Mouse (Mus musculus) limb, embryonic 12.5 days (tissue): ENCODE data around the gene Lrmda. TPM values are rescaled to one million over a fixed set of nuclear protein-coding genes. Genes with fewer than 3 reads are reported as not detected.
A peak's percentile ranks its signal among the peaks of the same experiment; 100 is the strongest.

Experiments used
- ATAC-seq: fragments of 200-750 bp; cut with Nextera tagmentation; 2 replicates; pipeline ENCODE4 v1.8.0; 2017; ENCODE audit warnings: low read depth, moderate TSS enrichment; ENCODE audit not compliant: insufficient number of reproducible peaks, insufficient read depth, low FRiP score, low TSS enrichment
- H3K27ac ChIP-seq: fragments of 300-500 bp; sonication (generic); 2 replicates; pipeline ENCODE4 v1.5.1; 2016; ENCODE audit warnings: mild to moderate bottlenecking, moderate library complexity
- H3K27me3 ChIP-seq: fragments of 300-500 bp; sonication (generic); 2 replicates; pipeline ENCODE4 v1.6.1; 2016; ENCODE audit warnings: mild to moderate bottlenecking, moderate library complexity
- H3K36me3 ChIP-seq: fragments of 300-500 bp; sonication (generic); 2 replicates; pipeline ENCODE4 v1.6.1; 2016; ENCODE audit warnings: mild to moderate bottlenecking, moderate library complexity
- H3K4me1 ChIP-seq: fragments of 300-500 bp; sonication (generic); replicated peaks from 2 replicates; pipeline ENCODE4 v1.6.1; 2016
- H3K4me2 ChIP-seq: fragments of 300-500 bp; sonication (generic); 2 replicates; pipeline ENCODE4 v1.6.1; 2016; ENCODE audit warnings: mild to moderate bottlenecking, moderate library complexity
- H3K4me3 ChIP-seq: fragments of 300-500 bp; sonication (generic); replicated peaks from 2 replicates; pipeline ENCODE4 v1.5.1; 2016; ENCODE audit warnings: mild to moderate bottlenecking
- H3K9ac ChIP-seq: fragments of 300-500 bp; sonication (generic); replicated peaks from 2 replicates; pipeline ENCODE4 v1.6.1; 2016; ENCODE audit warnings: mild to moderate bottlenecking, moderate library complexity
- H3K9me3 ChIP-seq: fragments of 300-500 bp; sonication (generic); 2 replicates; pipeline ENCODE4 v1.6.1; 2016; ENCODE audit warnings: mild to moderate bottlenecking, moderate library complexity
- WGBS: fragments of 180-500 bp; shearing (Covaris S2); methylation state at CpG from one replicate; pipeline ENCODE4 v1.1.7; 2016; 5-methylcytosine and 5-hydroxymethylcytosine counted together
- polyA plus RNA-seq: library from polyadenylated mRNA; unstranded; fragments of >200 nt; fragmentation: Nextera tagmentation; extraction: Ambion mirVana; gene quantifications from 2 replicates; pipeline ENCODE4 v1.2.1, GENCODE M21; 2016

Lrmda gene
- polyA plus RNA-seq, 1 experiment from 2014 or later = 0.41 TPM

GRCm38 (mm10) chr14:22260033-22260419 lies 240.5 kb downstream of the Lrmda start:
- no peak overlapping the region for H3K4me3 ChIP-seq
- no peak for ATAC-seq
- peaks cover 11% of the 10 kb centered on the region for H3K4me1 ChIP-seq
- H3K9ac ChIP-seq = no peak overlapping the region
- H3K27ac ChIP-seq = no peak overlapping the region
- no peak overlapping the region for H3K4me2 ChIP-seq
- WGBS = 66% methylated on average over 5 of the region's 5 CpGs
- no peaks in the 10 kb centered on the region for H3K36me3 ChIP-seq
- peaks cover 26% of the 10 kb centered on the region for H3K27me3 ChIP-seq
- H3K9me3 ChIP-seq = no peaks in the 10 kb centered on the region

GRCm38 (mm10) chr14:22265229-22265905 lies 245.9 kb downstream of the Lrmda start:
- Histone ChIP-seq H3K4me1 (0 out of 2 replicates have a peak, but pooled peaks cover 8% of the 10 kb centered on the region), H3K4me2 (no peak overlapping the region), H3K27ac (no peak overlapping the region), H3K36me3 (no peaks in the 10 kb centered on the region), H3K4me3 (no peak overlapping the region), H3K27me3 (peaks cover 25% of the 10 kb centered on the region), H3K9ac (no peak overlapping the region), H3K9me3 (no peaks in the 10 kb centered on the region)
- WGBS = 85% methylated on average over 4 of the region's 4 CpGs
- ATAC-seq = no peak

- Histone ChIP-seq H3K27ac (no peak overlapping the region), H3K9ac (no peak overlapping the region), H3K4me1 (peaks cover 15% of the 10 kb centered on the region), H3K9me3 (no peaks in the 10 kb centered on the region), H3K27me3 (peaks cover 4% of the 10 kb centered on the region; the same call in 1 of the 2 replicates), H3K4me2 (no peak overlapping the region), H3K36me3 (no peaks in the 10 kb centered on the region), H3K4me3 (no peak overlapping the region)
- no peak for ATAC-seq
- 84% methylated on average over 9 of the region's 9 CpGs for WGBS
Measured at GRCm38 (mm10) chr14:22269812-22270211, 250.3 kb downstream of the Lrmda start.

- Histone ChIP-seq H3K4me2 (no peak overlapping the region), H3K36me3 (no peaks in the 10 kb centered on the region), H3K9me3 (no peaks in the 10 kb centered on the region), H3K27ac (no peak overlapping the region), H3K9ac (no peak overlapping the region), H3K4me1 (peaks cover 18% of the 10 kb centered on the region), H3K27me3 (peaks cover 17% of the 10 kb centered on the region; the same call in 1 of the 2 replicates), H3K4me3 (no peak overlapping the region)
- 94% methylated on average over 5 of the region's 5 CpGs for WGBS
- no peak for ATAC-seq
Measured at GRCm38 (mm10) chr14:22278053-22278452, 258.5 kb downstream of the Lrmda start.

GRCm38 (mm10) chr14:22279591-22279990 lies 260.1 kb downstream of the Lrmda start:
- WGBS = 85% methylated on average over 4 of the region's 4 CpGs
- Histone ChIP-seq H3K4me2 (no peak overlapping the region), H3K27me3 (peaks cover 17% of the 10 kb centered on the region; the same call in 1 of the 2 replicates), H3K27ac (no peak overlapping the region), H3K9me3 (no peaks in the 10 kb centered on the region), H3K9ac (no peak overlapping the region), H3K36me3 (no peaks in the 10 kb centered on the region), H3K4me3 (no peak overlapping the region), H3K4me1 (peaks cover 26% of the 10 kb centered on the region)
- ATAC-seq = no peak

- 0 out of 2 replicates have a peak, but pooled peaks have one; percentile 37 for ATAC-seq
- no peak overlapping the region for H3K4me3 ChIP-seq
- no peaks in the 10 kb centered on the region for H3K9me3 ChIP-seq
- peaks cover 30% of the 10 kb centered on the region for H3K4me1 ChIP-seq
- H3K27ac ChIP-seq = no peak overlapping the region
- H3K9ac ChIP-seq = no peak overlapping the region
- peaks cover 19% of the 10 kb centered on the region; the same call in 1 of the 2 replicates for H3K27me3 ChIP-seq
- no peak overlapping the region for H3K4me2 ChIP-seq
- no peaks in the 10 kb centered on the region for H3K36me3 ChIP-seq
- 36% methylated on average over 7 of the region's 7 CpGs for WGBS
Measured at GRCm38 (mm10) chr14:22281630-22282029, 262.1 kb downstream of the Lrmda start.

GRCm38 (mm10) chr14:22282847-22283246 lies 263.3 kb downstream of the Lrmda start:
- WGBS = 51% methylated on average over 6 of the region's 6 CpGs
- peak overlapping the region; percentile 64 for H3K27ac ChIP-seq
- no peak overlapping the region for H3K4me2 ChIP-seq
- H3K9me3 ChIP-seq = no peaks in the 10 kb centered on the region
- no peaks in the 10 kb centered on the region for H3K36me3 ChIP-seq
- peaks cover 34% of the 10 kb centered on the region for H3K4me1 ChIP-seq
- ATAC-seq = no peak
- H3K27me3 ChIP-seq = peaks cover 22% of the 10 kb centered on the region; the same call in 1 of the 2 replicates
- no peak overlapping the region for H3K9ac ChIP-seq
- H3K4me3 ChIP-seq = no peak overlapping the region

- peaks cover 42% of the 10 kb centered on the region for H3K4me1 ChIP-seq
- no peak overlapping the region for H3K4me3 ChIP-seq
- H3K9ac ChIP-seq = no peak overlapping the region
- ATAC-seq = no peak
- no peaks in the 10 kb centered on the region for H3K36me3 ChIP-seq
- H3K27me3 ChIP-seq = peaks cover 25% of the 10 kb centered on the region; the same call in 1 of the 2 replicates
- 57% methylated on average over 2 of the region's 2 CpGs for WGBS
- H3K9me3 ChIP-seq = no peaks in the 10 kb centered on the region
- no peak overlapping the region for H3K4me2 ChIP-seq
- no peak overlapping the region for H3K27ac ChIP-seq
Measured at GRCm38 (mm10) chr14:22283722-22284121, 264.2 kb downstream of the Lrmda start.

- no peak for ATAC-seq
- Histone ChIP-seq H3K4me3 (no peak overlapping the region), H3K36me3 (no peaks in the 10 kb centered on the region), H3K27ac (no peak overlapping the region), H3K27me3 (peaks cover 16% of the 10 kb centered on the region; the same call in 1 of the 2 replicates), H3K4me2 (no peak overlapping the region), H3K9me3 (no peaks in the 10 kb centered on the region), H3K4me1 (peaks cover 54% of the 10 kb centered on the region), H3K9ac (no peak overlapping the region)
- WGBS = 74% methylated on average over 15 of the region's 15 CpGs
Measured at GRCm38 (mm10) chr14:22284823-22285517, 265.5 kb downstream of the Lrmda start.

GRCm38 (mm10) chr14:22285826-22286225 lies 266.3 kb downstream of the Lrmda start:
- Histone ChIP-seq H3K4me3 (no peak overlapping the region), H3K4me2 (no peak overlapping the region), H3K27me3 (peaks cover 16% of the 10 kb centered on the region; the same call in 1 of the 2 replicates), H3K9me3 (no peaks in the 10 kb centered on the region), H3K27ac (no peak overlapping the region), H3K4me1 (peaks cover 53% of the 10 kb centered on the region), H3K36me3 (no peaks in the 10 kb centered on the region), H3K9ac (no peak overlapping the region)
- ATAC-seq = no peak
- WGBS = 59% methylated on average over 4 of the region's 4 CpGs

GRCm38 (mm10) chr14:22288179-22288578 lies 268.7 kb downstream of the Lrmda start:
- H3K4me2 ChIP-seq = no peak overlapping the region
- H3K27me3 ChIP-seq = peaks cover 16% of the 10 kb centered on the region; the same call in 1 of the 2 replicates
- ATAC-seq = no peak
- H3K36me3 ChIP-seq = no peaks in the 10 kb centered on the region
- no peaks in the 10 kb centered on the region for H3K9me3 ChIP-seq
- no peak overlapping the region for H3K4me3 ChIP-seq
- no peak overlapping the region for H3K27ac ChIP-seq
- no peak overlapping the region for H3K9ac ChIP-seq
- WGBS = 49% methylated on average over 10 of the region's 10 CpGs
- H3K4me1 ChIP-seq = peaks cover 39% of the 10 kb centered on the region
